Mouse (Mus musculus) myocyte (in vitro differentiated cells): ENCODE data around the gene Ccdc33. TPM values are rescaled to one million over a fixed set of nuclear protein-coding genes. Genes with fewer than 3 reads are reported as not detected.

ENCODE experiments used
- H3K27me3 ChIP-seq: one replicate; pipeline ENCODE4 v1.6.1; 2011; ENCODE audit not compliant: control insufficient read depth, insufficient read depth, insufficient read length
- H3K36me3 ChIP-seq: one replicate; pipeline ENCODE4 v1.6.1; 2011; ENCODE audit not compliant: control insufficient read depth, insufficient read depth
- H3K4me2 ChIP-seq: one replicate; pipeline ENCODE4 v1.6.1; 2011; ENCODE audit warnings: low read depth, control low read depth
- H3K4me3 ChIP-seq: one replicate; pipeline ENCODE4 v1.5.1; 2011; ENCODE audit warnings: mild to moderate bottlenecking, control low read depth, moderate library complexity
- H3K79me2 ChIP-seq: one replicate; pipeline ENCODE4 v1.6.1; 2011; ENCODE audit not compliant: control insufficient read depth, insufficient read depth
- H3ac ChIP-seq: one replicate; pipeline ENCODE4 v1.6.1; 2011; ENCODE audit not compliant: control insufficient read depth, insufficient read length
- CEBPB ChIP-seq: IDR thresholded peaks from 2 replicates; pipeline ENCODE4 v1.6.1; 2011; ENCODE audit warnings: mild to moderate bottlenecking, moderate library complexity; ENCODE audit not compliant: poor library complexity, insufficient read depth, severe bottlenecking
- E2F4 ChIP-seq: IDR thresholded peaks from one replicate; pipeline ENCODE4 v1.6.1; 2011; ENCODE audit warnings: mild to moderate bottlenecking, control low read depth, moderate library complexity; ENCODE audit not compliant: insufficient read depth
- MAX ChIP-seq: IDR thresholded peaks from one replicate; pipeline ENCODE4 v1.6.1; 2011; ENCODE audit warnings: low read depth, mild to moderate bottlenecking, control low read depth
- MYOD1 ChIP-seq, 3 experiments: IDR thresholded peaks; one replicate each; pipeline ENCODE4 v1.6.1; 2011; ENCODE audit warnings: control low read depth in 2 of 3, low read depth in 2 of 3, mild to moderate bottlenecking in 2 of 3, moderate library complexity in 1 of 3; ENCODE audit not compliant: insufficient read length in 2 of 3, control insufficient read depth in 1 of 3
- MYOG ChIP-seq, 3 experiments: IDR thresholded peaks; one replicate each; pipeline ENCODE4 v1.6.1; 2011; ENCODE audit warnings: control low read depth in 2 of 3, low read depth in 2 of 3, mild to moderate bottlenecking in 2 of 3; ENCODE audit not compliant: insufficient read length in 2 of 3, control insufficient read depth in 1 of 3, insufficient read depth in 1 of 3
- POLR2A ChIP-seq: IDR thresholded peaks from one replicate; pipeline ENCODE4 v1.6.1; 2011; ENCODE audit warnings: low read depth, mild to moderate bottlenecking, control low read depth, moderate library complexity; ENCODE audit not compliant: insufficient read length
- POLR2AphosphoS2 ChIP-seq: IDR thresholded peaks from one replicate; pipeline ENCODE4 v1.6.1; 2011; ENCODE audit warnings: low read depth, control low read depth; ENCODE audit not compliant: insufficient read length
- REST ChIP-seq: IDR thresholded peaks from one replicate; pipeline ENCODE4 v1.6.1; 2011; ENCODE audit warnings: mild to moderate bottlenecking, control low read depth, moderate library complexity; ENCODE audit not compliant: insufficient read depth, insufficient read length
- SRF ChIP-seq: IDR thresholded peaks from one replicate; pipeline ENCODE4 v1.6.1; 2011; ENCODE audit warnings: low read depth; ENCODE audit not compliant: control insufficient read depth, insufficient read length
- TCF12 ChIP-seq: IDR thresholded peaks from one replicate; pipeline ENCODE4 v1.6.1; 2011; ENCODE audit warnings: mild to moderate bottlenecking, control low read depth; ENCODE audit not compliant: poor library complexity, insufficient read depth, severe bottlenecking
- TCF3 ChIP-seq: IDR thresholded peaks from one replicate; pipeline ENCODE4 v1.6.1; 2011; ENCODE audit warnings: low read depth, control low read depth; ENCODE audit not compliant: insufficient read length
- USF1 ChIP-seq: IDR thresholded peaks from one replicate; pipeline ENCODE4 v1.6.1; 2011; ENCODE audit warnings: low read depth, mild to moderate bottlenecking, control low read depth, moderate library complexity
- polyA plus RNA-seq: library from polyadenylated mRNA; unstranded; fragments of >200 nt; fragmentation: generic; extraction: Trizol; gene quantifications from one replicate; pipeline ENCODE4 v1.2.1, GENCODE M21; 2012; ENCODE audit warnings: missing spikeins

The Ccdc33 gene
- polyA plus RNA-seq, 1 experiment = not detected

GRCm38 (mm10) chr9:58054032-58054431 lies 64.6 kb downstream of the Ccdc33 start:
- Histone ChIP-seq H3K4me3 (no peak overlapping the region), H3K27me3 (peaks cover 8% of the 10 kb centered on the region), H3ac (no peak overlapping the region), H3K79me2 (no peaks in the 10 kb centered on the region), H3K4me2 (no peak overlapping the region), H3K36me3 (no peaks in the 10 kb centered on the region)
- TF ChIP-seq POLR2A = no peak
- no peak for TF ChIP-seq MAX
- no peak for TF ChIP-seq USF1
- TF ChIP-seq SRF = no peak
- TF ChIP-seq CEBPB = no peak
- no peak for TF ChIP-seq TCF12
- TF ChIP-seq MYOD1 (IDR thresholded peaks at IDR 0.05; ENCODE audit: control insufficient read depth in 1 of 3, insufficient read length in 2 of 3, low read depth in 2 of 3) = no peak
- no peak for TF ChIP-seq REST
- TF ChIP-seq MYOG (IDR thresholded peaks at IDR 0.05; ENCODE audit: control insufficient read depth in 1 of 3, insufficient read depth in 1 of 3, insufficient read length in 2 of 3, low read depth in 2 of 3) = no peak
- no peak for TF ChIP-seq POLR2AphosphoS2
- TF ChIP-seq TCF3 = no peak
- TF ChIP-seq E2F4 = no peak

GRCm38 (mm10) chr9:58053544-58053943 lies 65.1 kb downstream of the Ccdc33 start:
- Histone ChIP-seq H3K36me3 (no peaks in the 10 kb centered on the region), H3K27me3 (peaks cover 10% of the 10 kb centered on the region), H3ac (no peak overlapping the region), H3K4me2 (no peak overlapping the region), H3K4me3 (no peak overlapping the region), H3K79me2 (no peaks in the 10 kb centered on the region)
- TF ChIP-seq TCF12 = no peak
- TF ChIP-seq MYOG (IDR thresholded peaks at IDR 0.05; ENCODE audit: control insufficient read depth in 1 of 3, insufficient read depth in 1 of 3, insufficient read length in 2 of 3, low read depth in 2 of 3) = no peak
- TF ChIP-seq MAX = no peak
- TF ChIP-seq SRF = no peak
- TF ChIP-seq USF1 = no peak
- no peak for TF ChIP-seq POLR2A
- no peak for TF ChIP-seq MYOD1 (IDR thresholded peaks at IDR 0.05; ENCODE audit: control insufficient read depth in 1 of 3, insufficient read length in 2 of 3, low read depth in 2 of 3)
- TF ChIP-seq TCF3 = no peak
- no peak for TF ChIP-seq E2F4

GRCm38 (mm10) chr9:58053102-58053501 lies 65.5 kb downstream of the Ccdc33 start:
- no peaks in the 10 kb centered on the region for H3K36me3 ChIP-seq
- H3K27me3 ChIP-seq = peaks cover 6% of the 10 kb centered on the region
- no peak overlapping the region for H3K4me3 ChIP-seq
- no peak overlapping the region for H3ac ChIP-seq
- TF ChIP-seq SRF = no peak
- no peak for TF ChIP-seq MYOG (IDR thresholded peaks at IDR 0.05; ENCODE audit: control insufficient read depth in 1 of 3, insufficient read depth in 1 of 3, insufficient read length in 2 of 3, low read depth in 2 of 3)
- no peak for TF ChIP-seq POLR2AphosphoS2
- TF ChIP-seq MYOD1 (IDR thresholded peaks at IDR 0.05; ENCODE audit: control insufficient read depth in 1 of 3, insufficient read length in 2 of 3, low read depth in 2 of 3) = no peak
- TF ChIP-seq POLR2A = no peak
- TF ChIP-seq E2F4 = no peak
- no peak for TF ChIP-seq TCF3
- TF ChIP-seq TCF12 = no peak
- no peak for TF ChIP-seq USF1
- TF ChIP-seq REST = no peak
- H3K79me2 ChIP-seq = no peaks in the 10 kb centered on the region
- no peak overlapping the region for H3K4me2 ChIP-seq

- Histone ChIP-seq H3K4me3 (no peak overlapping the region), H3ac (no peak overlapping the region), H3K79me2 (no peaks in the 10 kb centered on the region), H3K4me2 (no peak overlapping the region), H3K36me3 (no peaks in the 10 kb centered on the region), H3K27me3 (peaks cover 5% of the 10 kb centered on the region)
- TF ChIP-seq CEBPB (no peak), E2F4 (no peak), REST (no peak), POLR2AphosphoS2 (no peak), MYOG (IDR thresholded peaks at IDR 0.05; ENCODE audit: control insufficient read depth in 1 of 3, insufficient read depth in 1 of 3, insufficient read length in 2 of 3, low read depth in 2 of 3) (no peak), SRF (no peak), MAX (no peak)
These were observed 66.7 kb downstream of the Ccdc33 start for GRCm38 (mm10) chr9:58051937-58052336.

- Histone ChIP-seq H3K4me2 (no peak overlapping the region), H3ac (no peak overlapping the region), H3K4me3 (no peak overlapping the region), H3K27me3 (peaks cover 5% of the 10 kb centered on the region), H3K79me2 (no peaks in the 10 kb centered on the region), H3K36me3 (no peaks in the 10 kb centered on the region)
- TF ChIP-seq MYOG (IDR thresholded peaks at IDR 0.05; ENCODE audit: control insufficient read depth in 1 of 3, insufficient read depth in 1 of 3, insufficient read length in 2 of 3, low read depth in 2 of 3) (no peak), E2F4 (no peak)
These were observed 68.8 kb downstream of the Ccdc33 start for GRCm38 (mm10) chr9:58049861-58050260.
